Mouse (Mus musculus) stomach, embryonic 15.5 days (tissue): Measurements from ENCODE around the gene Ttll6. TPM values are rescaled to one million over a fixed set of nuclear protein-coding genes. Genes with fewer than 3 reads are reported as not detected.
"Not testable (repeated sequence)": the region's sequence is repeated elsewhere in the genome, so short reads cannot be mapped to it uniquely, and the experiment has no call there.

Experiments used
- ATAC-seq: fragments of 200-750 bp; cut with Nextera tagmentation; 2 replicates; pipeline ENCODE4 v1.8.0; 2017; ENCODE audit warnings: low read depth, moderate number of reproducible peaks, moderate TSS enrichment; ENCODE audit not compliant: insufficient read depth, low FRiP score
- H3K27ac ChIP-seq: fragments of 300-500 bp; sonication (generic); 2 replicates; pipeline ENCODE4 v1.5.1; 2015; ENCODE audit warnings: mild to moderate bottlenecking, inconsistent platforms
- H3K27me3 ChIP-seq: fragments of 300-500 bp; sonication (generic); replicated peaks from 2 replicates; pipeline ENCODE4 v1.6.1; 2015; ENCODE audit warnings: inconsistent platforms
- H3K36me3 ChIP-seq: fragments of 300-500 bp; sonication (generic); 2 replicates; pipeline ENCODE4 v1.6.1; 2015; ENCODE audit warnings: inconsistent platforms
- H3K4me1 ChIP-seq: fragments of 300-500 bp; sonication (generic); 2 replicates; pipeline ENCODE4 v1.6.1; 2015; ENCODE audit warnings: inconsistent platforms
- H3K4me2 ChIP-seq: fragments of 300-500 bp; sonication (generic); 2 replicates; pipeline ENCODE4 v1.6.1; 2015; ENCODE audit warnings: mild to moderate bottlenecking, inconsistent platforms
- H3K4me3 ChIP-seq: fragments of 300-500 bp; sonication (generic); replicated peaks from 2 replicates; pipeline ENCODE4 v1.5.1; 2015; ENCODE audit warnings: inconsistent platforms
- H3K9ac ChIP-seq: fragments of 300-500 bp; sonication (generic); 2 replicates; pipeline ENCODE4 v1.6.1; 2015; ENCODE audit warnings: inconsistent platforms
- H3K9me3 ChIP-seq: fragments of 300-500 bp; sonication (generic); 2 replicates; pipeline ENCODE4 v1.6.1; 2016; ENCODE audit warnings: inconsistent platforms
- WGBS: fragments of 180-500 bp; shearing (Covaris S2); methylation state at CpG from one replicate; pipeline ENCODE4 v1.1.7; 2015; 5-methylcytosine and 5-hydroxymethylcytosine counted together
- polyA plus RNA-seq: library from polyadenylated mRNA; unstranded; fragments of >200 nt; fragmentation: Nextera tagmentation; extraction: Ambion mirVana; gene quantifications from 2 replicates; pipeline ENCODE4 v1.2.1, GENCODE M21; 2015

The Ttll6 gene
- polyA plus RNA-seq: 0.31 and 0.36 TPM in 2 replicates

DNA sequence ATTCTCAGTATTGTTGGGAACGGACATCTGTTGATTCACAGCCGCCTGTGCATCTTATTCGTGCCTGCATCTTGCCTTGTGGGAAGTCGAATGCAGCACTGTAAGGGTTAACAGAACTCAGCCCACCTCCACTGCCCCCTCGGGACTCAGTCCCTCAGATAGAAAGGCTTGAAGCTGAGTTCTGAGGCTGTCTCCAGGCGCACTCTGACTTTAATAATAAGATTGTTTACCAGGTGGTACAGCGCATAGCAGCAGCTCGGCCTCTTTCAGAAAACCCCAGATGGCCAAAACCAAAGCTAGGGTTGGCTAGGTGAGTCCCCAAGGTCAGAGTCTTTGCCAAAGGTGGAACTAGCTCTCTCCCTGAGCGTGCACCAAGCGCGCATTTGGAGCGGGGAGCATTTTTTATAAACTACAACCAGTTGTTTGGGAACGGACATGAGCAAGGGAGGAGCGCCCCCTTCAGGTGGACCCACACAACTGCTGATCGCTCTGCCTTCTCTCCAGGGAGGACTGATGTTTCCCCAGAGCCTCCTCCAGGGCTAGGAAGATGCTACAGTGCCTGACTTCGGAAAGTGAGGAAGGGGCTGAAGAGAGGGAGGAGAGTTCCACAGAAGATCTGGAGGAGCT, at the start of gene Ttll6:
Gene Ttll6, plus strand, starts transcription at position 548 of the 627 bp plus-strand sequence.
- Histone ChIP-seq H3K4me3 (no peak within 1 kb of the TSS), H3K9ac (no peak within 1 kb of the TSS), H3K27me3 (no peaks in the 10 kb centered on the region), H3K4me1 (0 out of 2 replicates have a peak, but pooled peaks cover 3% of the 10 kb centered on the region), H3K9me3 (no peaks in the 10 kb centered on the region), H3K36me3 (no peaks in the 10 kb centered on the region), H3K27ac (no peak within 1 kb of the TSS), H3K4me2 (peak within 1 kb of the TSS; percentile 44)
- WGBS: 20% methylated on average over 16 of the region's 16 CpGs
- ATAC-seq: no peak; the same call in 1 of the 2 replicates

DNA sequence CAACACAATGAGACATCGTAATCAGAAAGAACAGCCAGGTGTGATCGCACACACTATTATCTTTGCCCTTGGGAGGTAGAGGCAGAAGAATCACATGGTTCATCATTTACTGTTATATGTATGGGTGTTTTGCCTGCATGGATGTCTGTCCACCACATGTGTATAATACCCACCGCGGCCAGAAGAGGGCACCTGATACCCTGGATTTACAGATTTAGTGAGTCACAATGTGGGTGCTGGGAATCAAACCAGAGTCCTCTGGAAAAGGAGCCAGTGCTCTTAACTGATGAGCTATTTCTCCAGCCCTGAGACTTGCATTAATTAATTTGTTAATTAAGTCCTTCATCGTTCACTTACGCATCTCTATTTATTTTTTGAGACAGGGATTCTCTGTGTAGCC, 45.6 kb upstream of the Ttll6 start:
- H3K9me3 ChIP-seq: no peaks in the 10 kb centered on the region
- H3K9ac ChIP-seq: no peak overlapping the region
- H3K4me1 ChIP-seq: no peaks in the 10 kb centered on the region
- no peaks in the 10 kb centered on the region for H3K27me3 ChIP-seq
- WGBS: 86% methylated on average over 6 of the region's 6 CpGs
- ATAC-seq: no peak
- H3K4me3 ChIP-seq: no peak overlapping the region
- no peak overlapping the region for H3K4me2 ChIP-seq
- H3K36me3 ChIP-seq: no peaks in the 10 kb centered on the region
- H3K27ac ChIP-seq: no peak overlapping the region

DNA sequence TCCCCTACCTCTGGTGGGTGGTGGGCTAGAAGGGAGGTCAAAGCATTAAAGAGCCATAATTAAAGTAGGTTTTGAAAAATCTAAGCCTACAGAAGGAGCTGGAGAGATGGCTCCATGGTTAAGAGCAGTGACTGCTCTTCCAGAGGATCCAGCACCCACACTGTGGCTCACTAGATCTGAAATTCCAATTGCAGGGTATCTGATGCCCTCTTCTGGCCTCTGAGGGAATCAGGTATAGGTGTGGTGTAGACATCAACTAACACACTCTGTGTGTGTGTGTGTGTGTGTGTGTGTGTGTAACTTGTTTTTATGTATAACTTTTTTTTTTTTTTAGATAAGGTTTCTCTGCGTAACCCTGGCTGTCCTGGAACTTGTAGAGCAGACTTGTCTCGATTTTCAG, 42.5 kb upstream of the Ttll6 start:
- Histone ChIP-seq H3K27me3 (no peaks in the 10 kb centered on the region), H3K36me3 (no peaks in the 10 kb centered on the region), H3K4me2 (no peak overlapping the region), H3K27ac (no peak overlapping the region), H3K9ac (no peak overlapping the region), H3K4me3 (no peak overlapping the region), H3K4me1 (no peaks in the 10 kb centered on the region), H3K9me3 (no peaks in the 10 kb centered on the region)
- ATAC-seq: no peak
- WGBS: 62% methylated on average over 2 of the region's 2 CpGs

DNA sequence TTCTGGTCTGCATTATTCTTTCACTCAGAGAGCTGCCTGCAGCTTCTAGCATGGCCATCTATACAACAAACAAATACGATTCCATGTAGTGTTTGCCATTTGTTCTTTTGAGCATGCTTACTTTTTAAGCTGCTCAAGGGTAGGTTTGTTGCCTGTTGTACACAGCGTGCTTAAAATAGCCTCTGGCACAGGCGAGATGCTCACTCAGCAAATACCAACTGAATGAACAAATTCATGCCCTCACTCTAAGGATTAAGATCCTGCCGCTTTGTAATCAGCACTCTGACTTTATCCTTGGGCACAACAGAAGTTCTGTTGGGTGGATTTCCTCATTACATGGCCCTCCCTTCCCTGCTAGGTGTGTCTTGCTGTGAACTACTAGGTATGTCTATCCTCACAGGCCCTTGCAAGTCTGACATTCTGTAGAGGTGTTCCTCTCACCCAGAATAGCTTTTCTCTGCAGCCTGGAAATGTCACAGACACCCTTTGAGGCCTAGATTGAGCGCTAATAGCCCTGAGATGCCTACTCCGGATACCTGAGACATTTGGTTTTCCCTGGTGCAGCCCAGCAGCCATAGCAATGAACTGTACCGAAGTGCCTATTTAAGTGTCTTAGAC, 40.8 kb upstream of the Ttll6 start:
- H3K9me3 ChIP-seq: no peaks in the 10 kb centered on the region
- H3K4me3 ChIP-seq: no peak overlapping the region
- ATAC-seq: no peak
- H3K9ac ChIP-seq: no peak overlapping the region
- H3K36me3 ChIP-seq: no peaks in the 10 kb centered on the region
- H3K27ac ChIP-seq: no peak overlapping the region
- WGBS: 41% methylated on average over 7 of the region's 7 CpGs
- no peaks in the 10 kb centered on the region for H3K27me3 ChIP-seq
- H3K4me1 ChIP-seq: no peaks in the 10 kb centered on the region
- H3K4me2 ChIP-seq: no peak overlapping the region

DNA sequence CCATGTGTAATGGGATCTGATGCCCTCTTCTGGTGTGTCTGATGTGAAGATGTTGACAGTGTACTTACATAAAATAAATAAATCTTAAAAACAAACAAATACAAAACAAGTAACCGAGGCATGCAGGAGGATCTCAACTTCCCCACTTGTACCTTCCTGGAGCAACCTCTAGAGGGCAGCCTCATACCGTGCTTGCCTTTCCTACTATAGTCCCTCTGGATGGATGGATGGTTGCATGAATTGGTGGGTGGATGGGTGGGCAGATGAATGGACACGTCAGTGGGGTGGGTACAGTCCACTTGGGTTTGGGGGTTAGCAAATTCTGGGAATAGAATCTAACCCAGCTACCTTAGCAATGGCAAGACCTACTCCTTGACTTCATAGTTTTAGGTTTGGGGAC, 40.2 kb upstream of the Ttll6 start:
- no peak for ATAC-seq
- H3K4me3 ChIP-seq: no peak overlapping the region

DNA sequence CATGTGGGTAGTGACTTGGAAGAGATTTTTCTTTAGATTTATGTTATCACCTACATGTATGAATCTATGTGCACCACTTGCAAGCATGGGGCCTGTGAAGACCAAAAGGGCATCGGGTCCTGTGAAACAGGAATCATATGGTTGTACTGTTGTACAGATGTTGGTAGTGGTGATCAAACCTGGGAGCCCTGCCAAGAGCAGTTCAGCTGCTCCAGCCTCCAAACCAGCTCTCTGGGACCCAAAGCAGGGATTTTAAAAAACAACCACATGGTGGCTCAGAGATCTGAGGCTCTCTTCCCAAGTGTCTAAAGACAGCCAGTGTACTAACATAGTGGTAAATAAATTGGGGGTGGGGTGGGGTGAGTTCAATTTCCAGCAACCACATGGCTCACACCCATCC, 25.2 kb upstream of the Ttll6 start:
- no peaks in the 10 kb centered on the region for H3K27me3 ChIP-seq
- H3K9ac ChIP-seq: no peak overlapping the region
- ATAC-seq: no peak
- H3K36me3 ChIP-seq: no peaks in the 10 kb centered on the region
- H3K27ac ChIP-seq: no peak overlapping the region
- no peak overlapping the region for H3K4me3 ChIP-seq
- WGBS: 59% methylated on average over 1 of the region's 1 CpGs
- H3K9me3 ChIP-seq: no peaks in the 10 kb centered on the region
- no peaks in the 10 kb centered on the region for H3K4me1 ChIP-seq
- H3K4me2 ChIP-seq: no peak overlapping the region

More for the DNA sequence above, 40.2 kb upstream of the Ttll6 start:
- no peaks in the 10 kb centered on the region for H3K9me3 ChIP-seq
- H3K9ac ChIP-seq: no peak overlapping the region
- no peaks in the 10 kb centered on the region for H3K4me1 ChIP-seq
- no peaks in the 10 kb centered on the region for H3K27me3 ChIP-seq
- 4% methylated on average over 3 of the region's 3 CpGs for WGBS
- no peak overlapping the region for H3K27ac ChIP-seq
- no peak overlapping the region for H3K4me2 ChIP-seq
- no peaks in the 10 kb centered on the region for H3K36me3 ChIP-seq

DNA sequence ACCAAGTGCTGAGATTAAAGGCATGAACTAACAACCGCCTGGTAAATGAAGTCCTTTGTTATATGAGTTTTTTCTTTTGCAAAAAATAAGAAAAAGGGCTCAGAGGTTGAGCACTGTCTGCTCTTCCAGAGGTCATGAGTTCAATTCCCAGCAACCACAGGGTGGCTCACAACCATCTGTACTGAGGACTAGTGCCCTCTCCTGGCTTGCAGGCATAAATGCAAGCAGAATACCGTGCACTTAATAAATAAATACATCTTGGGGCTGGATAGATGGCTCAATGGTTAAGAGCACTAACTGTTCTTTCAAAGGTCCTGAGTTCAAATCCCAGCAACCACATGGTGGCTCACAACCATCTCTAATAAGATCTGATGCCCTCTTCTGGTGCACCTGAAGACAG, 22.6 kb upstream of the Ttll6 start:
- not testable (repeated sequence) for H3K27ac ChIP-seq, H3K4me3 ChIP-seq, H3K4me1 ChIP-seq, H3K4me2 ChIP-seq, H3K36me3 ChIP-seq, H3K9me3 ChIP-seq, H3K27me3 ChIP-seq, ATAC-seq, H3K9ac ChIP-seq
- 51% methylated on average over 2 of the region's 2 CpGs for WGBS

DNA sequence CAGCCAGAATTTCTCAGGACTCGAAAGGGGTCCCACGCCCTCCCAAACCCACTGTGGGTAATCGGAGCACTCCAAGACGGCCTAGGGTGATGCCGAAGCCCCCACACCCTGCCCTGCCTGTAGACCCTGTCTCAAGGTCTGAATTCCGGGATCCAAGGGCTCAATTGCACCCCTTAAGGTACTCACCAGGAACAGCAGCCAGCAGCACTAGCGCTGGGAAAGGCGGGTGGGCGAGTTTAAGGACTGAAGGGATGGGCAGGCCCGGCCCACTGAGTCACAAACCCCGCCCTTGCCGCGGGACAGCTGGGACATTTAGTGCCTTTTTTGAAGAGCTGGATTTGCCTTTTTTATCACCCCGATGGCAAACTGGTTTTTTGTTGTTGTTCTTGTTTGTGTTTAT, 21.8 kb upstream of the Ttll6 start, which contains the start of gene Calcoco2:
Gene Calcoco2, minus strand, starts transcription at position 214 of the 400 bp plus-strand sequence.
- Histone ChIP-seq H3K36me3 (no peaks in the 10 kb centered on the region), H3K27me3 (no peaks in the 10 kb centered on the region), H3K27ac (no peak within 1 kb of the TSS), H3K4me1 (no peaks in the 10 kb centered on the region), H3K9ac (no peak within 1 kb of the TSS), H3K9me3 (no peaks in the 10 kb centered on the region), H3K4me2 (no peak within 1 kb of the TSS), H3K4me3 (no peak within 1 kb of the TSS)
- WGBS: 45% methylated on average over 14 of the region's 14 CpGs
- ATAC-seq: no peak

DNA sequence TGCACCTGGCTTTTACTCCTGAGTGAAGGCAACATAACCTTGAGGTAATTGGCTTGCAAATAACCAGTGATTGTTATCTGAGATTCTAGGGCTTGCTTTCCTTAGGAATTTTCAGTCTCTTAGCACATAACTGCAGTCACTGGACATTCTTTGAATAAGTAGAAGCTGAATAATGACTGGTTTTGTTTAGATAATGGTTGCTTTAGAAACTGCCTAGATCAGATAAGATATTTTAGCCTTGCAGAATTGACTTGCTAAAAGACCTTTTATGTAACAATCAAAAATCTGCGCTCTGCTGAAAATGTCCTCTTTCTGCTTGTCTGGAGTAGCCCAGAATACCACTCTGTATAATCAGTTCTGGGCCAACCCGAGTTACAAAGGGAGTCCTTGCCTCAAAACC, 19.5 kb upstream of the Ttll6 start:
- no peaks in the 10 kb centered on the region for H3K9me3 ChIP-seq
- H3K27me3 ChIP-seq: no peaks in the 10 kb centered on the region
- no peak for ATAC-seq
- 39% methylated on average over 2 of the region's 2 CpGs for WGBS
- no peaks in the 10 kb centered on the region for H3K4me1 ChIP-seq
- no peak overlapping the region for H3K9ac ChIP-seq
- H3K27ac ChIP-seq: no peak overlapping the region
- H3K4me2 ChIP-seq: no peak overlapping the region
- no peak overlapping the region for H3K4me3 ChIP-seq
- no peaks in the 10 kb centered on the region for H3K36me3 ChIP-seq

DNA sequence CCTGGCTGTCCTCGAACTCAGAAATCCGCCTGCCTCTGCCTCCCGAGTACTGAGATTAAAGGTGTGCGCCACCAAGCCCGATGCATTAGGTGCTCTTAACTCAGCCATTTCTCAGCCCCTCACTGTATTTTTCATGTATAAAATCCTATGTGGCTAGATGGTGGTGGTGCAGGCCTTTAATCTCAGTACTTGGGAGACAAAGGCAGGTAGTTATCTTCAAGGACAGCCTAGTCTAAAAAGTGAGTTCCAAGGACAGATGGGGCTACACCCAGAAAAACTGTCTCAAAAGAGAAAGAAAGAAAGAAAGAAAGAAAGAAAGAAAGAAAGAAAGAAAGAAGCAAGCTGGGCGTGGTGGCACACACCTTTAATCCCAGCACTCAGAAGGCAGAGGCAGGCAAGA, 18.2 kb upstream of the Ttll6 start:
- no peak overlapping the region for H3K9ac ChIP-seq
- no peaks in the 10 kb centered on the region for H3K4me1 ChIP-seq
- no peaks in the 10 kb centered on the region for H3K36me3 ChIP-seq
- 83% methylated on average over 6 of the region's 6 CpGs for WGBS
- H3K4me3 ChIP-seq: no peak overlapping the region
- no peak for ATAC-seq
- H3K27ac ChIP-seq: no peak overlapping the region
- H3K4me2 ChIP-seq: no peak overlapping the region
- no peaks in the 10 kb centered on the region for H3K27me3 ChIP-seq
- no peaks in the 10 kb centered on the region for H3K9me3 ChIP-seq

DNA sequence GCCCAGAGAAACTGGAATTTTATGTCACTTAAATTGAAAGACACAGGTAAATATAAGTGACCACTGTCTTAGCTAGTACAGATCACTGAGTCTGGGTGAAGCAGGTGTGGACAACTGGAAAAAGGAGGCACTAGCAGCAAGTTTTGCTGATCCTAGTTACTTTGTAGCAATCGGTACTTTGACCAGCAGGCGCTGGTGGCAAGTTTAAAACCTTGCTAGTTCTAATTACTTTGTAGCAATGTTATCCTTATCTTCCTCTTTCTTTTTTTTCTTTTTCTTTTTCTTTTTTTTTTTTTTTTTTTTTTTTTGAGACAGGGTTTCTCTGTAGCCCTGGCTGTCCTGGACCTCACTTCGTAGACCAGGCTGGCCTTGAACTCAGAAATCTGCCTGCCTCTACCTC, 17.5 kb upstream of the Ttll6 start:
- no peaks in the 10 kb centered on the region for H3K36me3 ChIP-seq
- H3K4me1 ChIP-seq: no peaks in the 10 kb centered on the region
- H3K4me2 ChIP-seq: no peak overlapping the region
- H3K9ac ChIP-seq: no peak overlapping the region
- H3K27ac ChIP-seq: no peak overlapping the region
- H3K9me3 ChIP-seq: no peaks in the 10 kb centered on the region
- H3K4me3 ChIP-seq: no peak overlapping the region
- no peak for ATAC-seq
- 83% methylated on average over 3 of the region's 3 CpGs for WGBS
- no peaks in the 10 kb centered on the region for H3K27me3 ChIP-seq

DNA sequence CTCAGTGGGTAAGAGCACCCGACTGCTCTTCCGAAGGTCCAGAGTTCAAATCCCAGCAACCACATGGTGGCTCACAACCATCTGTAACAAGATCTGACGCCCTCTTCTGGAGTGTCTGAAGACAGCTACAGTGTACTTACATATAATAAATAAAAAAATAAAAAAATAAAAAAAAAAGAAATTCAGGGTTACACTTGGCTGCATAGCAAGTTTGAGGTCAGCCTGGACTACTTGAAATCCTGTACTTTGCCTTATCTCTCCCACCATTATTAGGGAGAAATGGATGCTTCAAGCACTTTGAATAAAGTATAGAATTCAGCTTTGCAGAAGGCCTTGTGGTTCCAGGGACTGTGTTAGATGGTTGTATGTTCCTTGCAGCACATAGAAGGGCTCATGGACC, 16.7 kb upstream of the Ttll6 start:
- H3K27ac ChIP-seq, H3K4me1 ChIP-seq, H3K9me3 ChIP-seq, H3K9ac ChIP-seq, H3K27me3 ChIP-seq, ATAC-seq, H3K36me3 ChIP-seq, H3K4me3 ChIP-seq, H3K4me2 ChIP-seq: not testable (repeated sequence)
- 66% methylated on average over 3 of the region's 3 CpGs for WGBS
